Mouse (Mus musculus): ENCODE results near the gene Trpv5. TPM values are rescaled to one million over a fixed set of nuclear protein-coding genes. Genes with fewer than 3 reads are reported as not detected.

The Trpv5 gene
- polyA plus RNA-seq, 1 experiment from 2014 or later: not detected

GRCm38 (mm10) chr6:41606214-41606613 lies 74.4 kb downstream of the Trpv5 start:
- peak; percentile 9 for DNase-seq (ENCODE audit: low spot score)
- no peaks in the 10 kb centered on the region for H3K27me3 ChIP-seq (ENCODE audit: control insufficient read depth, insufficient read depth, low read length)
- H3K9ac ChIP-seq (ENCODE audit: low read depth, low read length): peak overlapping the region; percentile 71
- H3K27ac ChIP-seq (ENCODE audit: low read depth, low read length): no peak overlapping the region
- peak overlapping the region; percentile 63 for H3K4me3 ChIP-seq (ENCODE audit: low read depth, low read length)
- H3K9me3 ChIP-seq (ENCODE audit: control insufficient read depth, low read length): no peaks in the 10 kb centered on the region
- peak overlapping the region; percentile 90 for H3K4me2 ChIP-seq (replicated peaks; ENCODE audit: low read depth, low read length)
- ATAC-seq (ENCODE audit: low FRiP score): no peak
- H3K36me3 ChIP-seq (ENCODE audit: control insufficient read depth, insufficient read depth, low read length): no peaks in the 10 kb centered on the region
- no peaks in the 10 kb centered on the region for H3K4me1 ChIP-seq (replicated peaks; ENCODE audit: control insufficient read depth, insufficient read depth, low read length)
- WGBS: 2% methylated on average over 4 of the region's 4 CpGs

DNA sequence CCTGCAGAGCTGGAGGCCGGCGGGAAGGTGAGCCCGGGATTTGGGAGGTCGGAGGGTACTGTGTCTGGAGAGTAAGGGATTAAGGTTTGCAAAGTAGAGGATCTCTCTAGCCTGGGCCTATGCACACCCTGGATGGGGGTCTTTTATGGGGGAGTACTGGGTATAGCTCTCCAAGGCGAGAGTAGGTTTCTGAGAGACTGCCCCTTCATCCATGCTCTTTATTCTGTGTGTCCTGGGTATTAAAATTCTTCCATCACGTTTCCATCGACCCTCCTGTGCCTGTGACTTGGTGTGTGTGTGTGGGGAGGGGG lies 74.8 kb downstream of the Trpv5 start:
- Histone ChIP-seq H3K36me3 (ENCODE audit: control insufficient read depth, insufficient read depth, low read length) (no peaks in the 10 kb centered on the region), H3K9me3 (ENCODE audit: control insufficient read depth, low read length) (no peaks in the 10 kb centered on the region), H3K27ac (ENCODE audit: low read depth, low read length) (peak overlapping the region; percentile 84; the same call in 1 of the 2 replicates), H3K9ac (ENCODE audit: low read depth, low read length) (peak overlapping the region; percentile 71), H3K4me3 (ENCODE audit: low read depth, low read length) (peak overlapping the region; percentile 63), H3K4me2 (replicated peaks; ENCODE audit: low read depth, low read length) (peak overlapping the region; percentile 90), H3K4me1 (replicated peaks; ENCODE audit: control insufficient read depth, insufficient read depth, low read length) (no peaks in the 10 kb centered on the region), H3K27me3 (ENCODE audit: control insufficient read depth, insufficient read depth, low read length) (no peaks in the 10 kb centered on the region)
- WGBS: 0% methylated on average over 7 of the region's 7 CpGs
- ATAC-seq (ENCODE audit: low FRiP score): peak; percentile 60
- DNase-seq (ENCODE audit: low spot score): no peak

- no peaks in the 10 kb centered on the region for H3K27me3 ChIP-seq (ENCODE audit: control insufficient read depth, insufficient read depth, low read length)
- peak within 1 kb of the TSS; percentile 63 for H3K4me3 ChIP-seq (ENCODE audit: low read depth, low read length)
- DNase-seq (ENCODE audit: low spot score) (peak; percentile 89), ATAC-seq (ENCODE audit: low FRiP score) (peak; percentile 96)
- under 1% methylated on average over 51 of the region's 68 CpGs for WGBS
- H3K36me3 ChIP-seq (ENCODE audit: control insufficient read depth, insufficient read depth, low read length): no peaks in the 10 kb centered on the region
- H3K27ac ChIP-seq (ENCODE audit: low read depth, low read length): peak within 1 kb of the TSS; percentile 84
- H3K4me2 ChIP-seq (replicated peaks; ENCODE audit: low read depth, low read length): peak within 1 kb of the TSS; percentile 90
- peak within 1 kb of the TSS; percentile 71 for H3K9ac ChIP-seq (ENCODE audit: low read depth, low read length)
- no peaks in the 10 kb centered on the region for H3K4me1 ChIP-seq (replicated peaks; ENCODE audit: control insufficient read depth, insufficient read depth, low read length)
- H3K9me3 ChIP-seq (ENCODE audit: control insufficient read depth, low read length): no peaks in the 10 kb centered on the region
Observed at GRCm38 (mm10) chr6:41605061-41605793, 75.3 kb downstream of the Trpv5 start, which contains the start of gene Ephb6. TSS of gene Ephb6 (plus strand) at chr6:41605482.

DNA sequence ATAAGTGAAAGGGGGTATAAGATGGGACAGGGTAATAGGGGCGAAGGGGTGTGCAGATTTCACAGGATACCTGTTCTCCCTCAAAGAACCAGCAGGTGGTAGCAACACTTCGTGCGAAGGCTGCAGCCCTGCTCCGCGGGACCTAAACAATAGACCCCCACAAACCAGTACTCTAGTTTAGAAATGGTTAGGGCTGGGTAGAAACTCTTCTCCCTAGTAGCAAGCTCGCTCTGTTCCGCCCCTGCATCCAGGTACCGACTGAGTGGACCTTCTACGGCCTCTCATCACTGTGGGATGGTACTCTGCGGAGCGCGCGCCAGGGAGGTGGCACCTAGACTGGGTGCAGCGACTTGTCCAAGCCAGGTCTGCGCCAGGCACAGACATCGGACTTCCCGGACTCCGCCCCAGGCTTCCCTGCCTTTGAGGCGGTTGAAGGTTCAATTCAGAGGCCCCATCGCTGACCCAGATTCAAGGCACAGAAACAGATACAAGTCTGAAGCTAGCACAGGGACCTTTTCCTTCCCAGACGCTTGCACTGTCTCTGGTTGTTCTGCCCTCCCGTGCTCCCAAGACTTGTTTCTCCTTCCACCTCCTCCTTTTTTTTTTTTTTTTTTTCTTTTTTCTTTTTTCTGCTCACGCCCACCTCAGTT lies 76.0 kb downstream of the Trpv5 start:
- Histone ChIP-seq H3K27ac (ENCODE audit: low read depth, low read length) (peak overlapping the region; percentile 84), H3K4me2 (replicated peaks; ENCODE audit: low read depth, low read length) (peak overlapping the region; percentile 90), H3K27me3 (ENCODE audit: control insufficient read depth, insufficient read depth, low read length) (no peaks in the 10 kb centered on the region), H3K4me3 (ENCODE audit: low read depth, low read length) (peak overlapping the region; percentile 63), H3K4me1 (replicated peaks; ENCODE audit: control insufficient read depth, insufficient read depth, low read length) (no peaks in the 10 kb centered on the region), H3K9me3 (ENCODE audit: control insufficient read depth, low read length) (no peaks in the 10 kb centered on the region), H3K36me3 (ENCODE audit: control insufficient read depth, insufficient read depth, low read length) (no peaks in the 10 kb centered on the region), H3K9ac (ENCODE audit: low read depth, low read length) (peak overlapping the region; percentile 71)
- 1% methylated on average over 22 of the region's 23 CpGs for WGBS
- DNase-seq (ENCODE audit: low spot score) (peak; percentile 83), ATAC-seq (ENCODE audit: low FRiP score) (peak; percentile 77)

Other genes starting within 250 kb of the Trpv5 start
- gene Gm10334, start 234.6 kb downstream of the Trpv5 start, polyA plus RNA-seq (2014; fragmentation: Nextera tagmentation; extraction: Ambion mirVana): 0.22 and 0.69 TPM in 2 replicates
- not detected in 2 replicates for gene Prss1, start 221.8 kb downstream of the Trpv5 start, polyA plus RNA-seq (2014; fragmentation: Nextera tagmentation; extraction: Ambion mirVana)
- not detected in 2 replicates for gene Prss2, start 159.0 kb downstream of the Trpv5 start, polyA plus RNA-seq (2014; fragmentation: Nextera tagmentation; extraction: Ambion mirVana)
- 8.8 and 8.9 TPM in 2 replicates for gene Ephb6, start 75.3 kb downstream of the Trpv5 start, polyA plus RNA-seq (2014; fragmentation: Nextera tagmentation; extraction: Ambion mirVana)
- gene Trpv6, start 44.4 kb downstream of the Trpv5 start, polyA plus RNA-seq (2014; fragmentation: Nextera tagmentation; extraction: Ambion mirVana): 0.34 and 0.43 TPM in 2 replicates
- gene Llcfc1, start 3.7 kb upstream of the Trpv5 start, polyA plus RNA-seq (2014; fragmentation: Nextera tagmentation; extraction: Ambion mirVana): not detected in 2 replicates
- 9.2 and 10.0 TPM in 2 replicates for gene Kel, start 23.6 kb upstream of the Trpv5 start, polyA plus RNA-seq (2014; fragmentation: Nextera tagmentation; extraction: Ambion mirVana)
- gene Olfr459, start 94.4 kb upstream of the Trpv5 start, polyA plus RNA-seq (2014; fragmentation: Nextera tagmentation; extraction: Ambion mirVana): not detected in 2 replicates
- gene Pip, start 166.8 kb upstream of the Trpv5 start, polyA plus RNA-seq (2014; fragmentation: Nextera tagmentation; extraction: Ambion mirVana): not detected in 2 replicates
- not detected in 2 replicates for gene Sval2, start 172.2 kb upstream of the Trpv5 start, polyA plus RNA-seq (2014; fragmentation: Nextera tagmentation; extraction: Ambion mirVana)

Measured in hindbrain, embryonic 11.5 days (tissue).